Mouse (Mus musculus) heart, embryonic 10.5 days (tissue): Measurements from ENCODE around the gene Gja4. TPM values are rescaled to one million over a fixed set of nuclear protein-coding genes. Genes with fewer than 3 reads are reported as not detected.

ENCODE experiments used
- DNase-seq: peaks from one replicate; pipeline ENCODE4 v3.0.0-alpha.2; 2017; ENCODE audit warnings: low spot score
- H3K27ac ChIP-seq: fragments of 300-500 bp; sonication (generic); 2 replicates; pipeline ENCODE4 v1.5.1; 2016; ENCODE audit warnings: mild to moderate bottlenecking
- H3K27me3 ChIP-seq: fragments of 300-500 bp; sonication (generic); 2 replicates; pipeline ENCODE4 v1.6.1; 2016; ENCODE audit warnings: mild to moderate bottlenecking; ENCODE audit not compliant: poor library complexity, insufficient read depth, severe bottlenecking
- H3K36me3 ChIP-seq: fragments of 300-500 bp; sonication (generic); 2 replicates; pipeline ENCODE4 v1.6.1; 2016; ENCODE audit warnings: mild to moderate bottlenecking, moderate library complexity
- H3K4me1 ChIP-seq: fragments of 300-500 bp; sonication (generic); 2 replicates; pipeline ENCODE4 v1.6.1; 2016; ENCODE audit warnings: mild to moderate bottlenecking
- H3K4me3 ChIP-seq: fragments of 300-500 bp; sonication (generic); 2 replicates; pipeline ENCODE4 v1.5.1; 2016; ENCODE audit warnings: mild to moderate bottlenecking, moderate library complexity
- H3K9me3 ChIP-seq: fragments of 300-500 bp; sonication (generic); 2 replicates; pipeline ENCODE4 v1.6.1; 2016; ENCODE audit warnings: mild to moderate bottlenecking, moderate library complexity
- WGBS: fragments of 180-500 bp; shearing (Covaris S2); methylation state at CpG from one replicate; pipeline ENCODE4 v1.1.7; 2016; 5-methylcytosine and 5-hydroxymethylcytosine counted together
- polyA plus RNA-seq: library from polyadenylated mRNA; unstranded; fragments of >200 nt; fragmentation: Nextera tagmentation; extraction: Ambion mirVana; gene quantifications from 2 replicates; pipeline ENCODE4 v1.2.1, GENCODE M21; 2016

Gja4 gene
- polyA plus RNA-seq = 32.7 and 48.8 TPM in 2 replicates

GRCm38 (mm10) chr4:127313861-127314260 lies at the start of gene Gja4:
Gene Gja4 (minus strand): TSS chr4:127314039.
- H3K27ac ChIP-seq = peak within 1 kb of the TSS; percentile 77
- no peaks in the 10 kb centered on the region for H3K9me3 ChIP-seq
- under 1% methylated on average over 24 of the region's 25 CpGs for WGBS
- peaks cover 60% of the 10 kb centered on the region for H3K27me3 ChIP-seq
- no peaks in the 10 kb centered on the region for H3K36me3 ChIP-seq
- H3K4me1 ChIP-seq = peaks cover 9% of the 10 kb centered on the region; the same call in 1 of the 2 replicates
- DNase-seq = peak; percentile 89
- H3K4me3 ChIP-seq = peak within 1 kb of the TSS; percentile 63

DNA sequence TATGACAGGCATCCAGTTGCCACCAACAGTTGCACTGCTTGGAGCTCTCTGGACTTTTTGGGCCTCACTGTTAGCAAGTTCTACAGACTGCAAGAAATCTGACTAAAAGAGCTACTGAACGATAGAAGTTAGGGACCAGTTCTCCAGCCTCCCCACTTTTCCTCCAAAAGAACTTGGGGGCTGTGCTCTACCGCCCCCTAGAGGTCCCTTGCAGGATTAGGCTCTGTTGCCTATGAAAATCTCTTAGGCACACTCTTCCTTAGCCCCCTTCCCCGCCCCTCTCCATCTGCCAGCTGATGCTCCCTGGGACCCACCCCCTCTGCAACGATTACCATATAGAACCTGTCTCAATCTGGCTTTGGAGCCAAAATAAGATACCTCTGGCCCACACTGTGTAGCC lies 49.5 kb upstream of the Gja4 start:
- 59% methylated on average over 4 of the region's 4 CpGs for WGBS

DNA sequence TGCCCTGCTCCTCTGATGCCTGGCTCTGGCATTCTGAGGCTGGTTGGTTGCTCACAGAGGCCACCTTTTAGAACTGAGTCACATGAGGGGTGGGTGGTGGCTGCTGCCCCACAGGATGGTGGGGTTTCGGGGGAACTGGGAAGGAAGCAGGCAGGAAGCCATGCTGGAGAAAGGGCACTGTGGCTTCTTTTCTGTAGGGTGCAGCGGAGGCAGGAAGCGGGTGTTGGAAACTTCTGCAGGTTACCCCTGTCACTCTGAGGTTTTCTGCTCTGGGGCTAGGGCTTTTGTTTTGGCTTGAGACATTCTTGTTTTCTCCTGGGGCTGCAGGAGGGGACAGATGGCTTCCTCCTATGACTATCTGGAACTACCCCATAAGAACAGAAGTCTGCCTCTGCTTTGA lies 48.7 kb upstream of the Gja4 start:
- WGBS = 70% methylated on average over 3 of the region's 3 CpGs

More for the DNA sequence above, 49.5 kb upstream of the Gja4 start:
- Histone ChIP-seq H3K27me3 (peaks cover 17% of the 10 kb centered on the region), H3K4me1 (peaks cover 43% of the 10 kb centered on the region), H3K9me3 (no peaks in the 10 kb centered on the region), H3K36me3 (no peaks in the 10 kb centered on the region), H3K27ac (no peak overlapping the region), H3K4me3 (no peak overlapping the region)
- DNase-seq = no peak

GRCm38 (mm10) chr4:127358018-127358417 lies 44.2 kb upstream of the Gja4 start, which contains the start of gene Gjb5:
Gene Gjb5 (minus strand): TSS chr4:127358181.
- Histone ChIP-seq H3K27me3 (peaks cover 30% of the 10 kb centered on the region), H3K36me3 (no peaks in the 10 kb centered on the region), H3K4me3 (no peak within 1 kb of the TSS), H3K27ac (no peak within 1 kb of the TSS), H3K9me3 (no peaks in the 10 kb centered on the region), H3K4me1 (peaks cover 48% of the 10 kb centered on the region)
- WGBS = 14% methylated on average over 5 of the region's 5 CpGs
- no peak for DNase-seq

More for the DNA sequence above, 48.7 kb upstream of the Gja4 start:
- no peak for DNase-seq
- Histone ChIP-seq H3K4me1 (peaks cover 47% of the 10 kb centered on the region), H3K27me3 (peaks cover 25% of the 10 kb centered on the region), H3K27ac (no peak overlapping the region), H3K36me3 (no peaks in the 10 kb centered on the region), H3K9me3 (no peaks in the 10 kb centered on the region), H3K4me3 (no peak overlapping the region)

DNA sequence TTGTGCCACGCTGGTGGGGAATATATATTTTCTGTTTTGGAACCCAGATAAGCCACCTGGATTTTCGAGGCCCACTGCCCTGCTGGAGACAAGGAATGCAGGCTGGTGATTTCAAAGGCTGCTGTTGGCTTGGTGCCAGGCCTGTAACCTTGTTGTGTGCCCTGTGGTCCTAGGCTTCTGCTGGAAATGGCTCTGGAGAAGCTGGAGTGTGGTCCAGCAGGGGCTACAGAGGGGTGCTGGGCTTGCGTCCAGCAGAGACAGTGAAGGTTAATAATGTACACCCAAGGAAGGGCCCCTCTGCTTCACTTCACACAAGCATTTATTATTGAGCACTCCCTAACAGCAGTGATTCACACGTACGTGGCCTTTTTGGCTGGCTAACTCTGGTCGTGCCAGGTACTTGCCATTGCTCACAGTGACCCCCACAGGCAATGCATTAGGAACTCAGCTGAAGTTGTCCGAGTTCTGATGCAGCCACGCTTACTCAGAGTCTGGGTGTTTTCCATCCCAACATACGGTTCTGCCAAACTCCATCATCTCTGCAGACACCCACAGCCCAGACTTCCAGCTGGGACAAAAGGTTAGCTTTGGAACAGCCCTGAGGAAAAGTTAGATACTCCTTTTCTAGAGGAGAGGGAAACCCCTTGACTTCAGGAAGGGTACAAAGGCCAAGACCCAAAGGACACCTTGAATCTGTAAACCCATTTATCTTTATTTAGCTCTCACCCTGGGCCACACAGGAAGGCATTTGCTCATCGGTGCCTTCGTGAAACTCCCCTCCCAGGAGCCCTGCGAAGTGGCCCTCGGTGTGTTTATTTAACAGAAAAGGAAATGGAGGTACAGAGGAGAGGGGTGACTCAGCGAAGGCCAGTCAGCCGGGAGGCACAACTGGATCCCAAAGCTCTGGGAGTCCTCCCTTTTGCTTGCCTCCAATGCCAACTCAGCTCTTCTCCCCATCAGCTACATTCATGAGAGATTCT lies 41.0 kb upstream of the Gja4 start:
- Histone ChIP-seq H3K36me3 (no peaks in the 10 kb centered on the region), H3K27me3 (peaks cover 27% of the 10 kb centered on the region), H3K4me3 (no peak overlapping the region), H3K4me1 (peaks cover 44% of the 10 kb centered on the region), H3K27ac (peak overlapping the region; percentile 30; the same call in 1 of the 2 replicates), H3K9me3 (no peaks in the 10 kb centered on the region)
- no peak for DNase-seq
- 61% methylated on average over 15 of the region's 15 CpGs for WGBS

DNA sequence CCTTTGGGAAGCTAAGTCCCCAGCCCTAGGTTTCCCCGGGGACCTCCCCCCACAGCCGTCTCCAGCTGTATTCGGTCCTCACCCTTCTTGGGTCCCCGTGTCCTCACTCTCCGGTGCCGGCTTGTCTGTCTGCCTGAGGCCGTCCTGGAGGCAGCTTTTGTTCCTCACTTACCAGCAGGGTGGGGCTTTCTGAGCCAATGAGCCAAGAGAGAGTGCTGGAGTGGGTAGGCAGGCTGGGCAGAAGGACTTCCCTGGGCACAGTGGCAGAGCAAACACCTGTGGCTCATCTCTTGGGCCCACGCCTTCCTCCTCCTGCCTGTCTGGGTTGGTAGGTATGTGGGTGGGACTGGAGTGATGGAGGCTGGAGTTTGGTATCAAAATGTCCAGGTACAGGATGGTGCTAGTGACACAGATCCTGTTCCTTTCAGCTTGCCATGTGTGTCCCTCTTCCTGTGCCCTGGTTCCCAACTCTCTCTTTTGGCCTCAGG lies 40.2 kb upstream of the Gja4 start, which contains the start of gene Gjb4:
Gjb4 (minus strand) TSS at position 131 of the 488 bp plus-strand sequence.
- 60% methylated on average over 8 of the region's 8 CpGs for WGBS
- Histone ChIP-seq H3K4me1 (peaks cover 37% of the 10 kb centered on the region), H3K4me3 (no peak within 1 kb of the TSS), H3K27ac (peak within 1 kb of the TSS; percentile 30), H3K9me3 (no peaks in the 10 kb centered on the region), H3K27me3 (peaks cover 19% of the 10 kb centered on the region; the same call in 1 of the 2 replicates), H3K36me3 (no peaks in the 10 kb centered on the region)
- DNase-seq = no peak

- DNase-seq = no peak
- H3K4me3 ChIP-seq = no peak overlapping the region
- H3K4me1 ChIP-seq = peaks cover 27% of the 10 kb centered on the region
- H3K27me3 ChIP-seq = peaks cover 5% of the 10 kb centered on the region; the same call in 1 of the 2 replicates
- WGBS = 57% methylated on average over 1 of the region's 1 CpGs
- no peak overlapping the region for H3K27ac ChIP-seq
- no peaks in the 10 kb centered on the region for H3K9me3 ChIP-seq
- no peaks in the 10 kb centered on the region for H3K36me3 ChIP-seq
Observed at GRCm38 (mm10) chr4:127352594-127352993, 38.8 kb upstream of the Gja4 start.

- no peak overlapping the region for H3K4me3 ChIP-seq
- H3K9me3 ChIP-seq = no peaks in the 10 kb centered on the region
- H3K36me3 ChIP-seq = no peaks in the 10 kb centered on the region
- no peak for DNase-seq
- no peak overlapping the region for H3K27ac ChIP-seq
- WGBS = 58% methylated on average over 4 of the region's 4 CpGs
- no peaks in the 10 kb centered on the region for H3K27me3 ChIP-seq
- peaks cover 14% of the 10 kb centered on the region for H3K4me1 ChIP-seq
Observed at GRCm38 (mm10) chr4:127349560-127350300, 35.9 kb upstream of the Gja4 start.

DNA sequence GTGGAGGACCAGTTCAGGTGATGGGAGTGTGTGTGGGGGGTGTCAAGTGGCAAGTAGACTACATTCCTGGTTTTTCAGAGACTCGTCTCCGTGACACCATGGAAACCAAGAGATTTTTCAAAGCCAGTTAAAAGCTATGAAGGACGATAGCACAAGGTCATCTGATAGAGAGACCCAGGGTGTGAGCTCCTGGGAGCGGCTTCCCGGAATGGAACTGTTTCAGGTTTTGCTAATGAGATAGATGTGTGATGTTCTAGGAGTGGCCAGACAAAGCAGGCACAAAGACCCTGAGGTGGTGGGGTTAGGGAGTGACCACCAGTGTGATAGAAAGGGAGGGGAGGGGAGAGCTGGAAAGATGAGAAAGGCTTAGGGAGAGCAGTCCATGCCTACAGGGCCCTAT lies 31.2 kb upstream of the Gja4 start:
- no peaks in the 10 kb centered on the region for H3K4me1 ChIP-seq
- 78% methylated on average over 5 of the region's 5 CpGs for WGBS
- no peaks in the 10 kb centered on the region for H3K36me3 ChIP-seq
- H3K9me3 ChIP-seq = no peaks in the 10 kb centered on the region
- H3K27ac ChIP-seq = no peak overlapping the region
- DNase-seq = no peak
- 0 out of 2 replicates have a peak, but pooled peaks cover 13% of the 10 kb centered on the region for H3K27me3 ChIP-seq
- no peak overlapping the region for H3K4me3 ChIP-seq

GRCm38 (mm10) chr4:127341372-127341771 lies 27.5 kb upstream of the Gja4 start:
- Histone ChIP-seq H3K4me1 (no peaks in the 10 kb centered on the region), H3K36me3 (no peaks in the 10 kb centered on the region), H3K4me3 (no peak overlapping the region), H3K27ac (no peak overlapping the region), H3K9me3 (no peaks in the 10 kb centered on the region), H3K27me3 (0 out of 2 replicates have a peak, but pooled peaks cover 13% of the 10 kb centered on the region)
- no peak for DNase-seq
- WGBS = 53% methylated on average over 6 of the region's 6 CpGs

DNA sequence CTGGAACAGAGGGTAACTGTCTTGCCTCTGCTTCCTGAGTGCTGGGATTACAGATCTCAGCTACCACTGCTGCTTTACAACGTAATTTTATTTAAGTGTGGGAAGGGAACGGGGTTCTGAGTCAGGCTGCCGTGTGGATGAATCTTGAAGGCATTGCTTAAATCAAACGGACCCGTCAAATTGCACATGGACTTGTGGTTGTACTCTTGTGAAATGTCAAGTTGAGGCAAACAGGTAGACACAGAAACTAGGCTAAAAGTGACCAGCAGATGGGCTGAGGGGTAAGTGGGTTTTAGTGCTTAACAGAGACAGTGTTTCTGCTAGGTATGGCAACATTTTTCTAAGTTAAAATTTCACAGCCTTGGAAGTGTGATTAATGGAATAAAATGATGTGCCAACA lies 23.8 kb upstream of the Gja4 start:
- no peak overlapping the region for H3K27ac ChIP-seq
- DNase-seq = no peak
- no peak overlapping the region for H3K4me3 ChIP-seq
- WGBS = 86% methylated on average over 5 of the region's 5 CpGs
- no peaks in the 10 kb centered on the region for H3K36me3 ChIP-seq
- H3K27me3 ChIP-seq = peaks cover 28% of the 10 kb centered on the region
- no peaks in the 10 kb centered on the region for H3K9me3 ChIP-seq
- peaks cover 5% of the 10 kb centered on the region for H3K4me1 ChIP-seq

DNA sequence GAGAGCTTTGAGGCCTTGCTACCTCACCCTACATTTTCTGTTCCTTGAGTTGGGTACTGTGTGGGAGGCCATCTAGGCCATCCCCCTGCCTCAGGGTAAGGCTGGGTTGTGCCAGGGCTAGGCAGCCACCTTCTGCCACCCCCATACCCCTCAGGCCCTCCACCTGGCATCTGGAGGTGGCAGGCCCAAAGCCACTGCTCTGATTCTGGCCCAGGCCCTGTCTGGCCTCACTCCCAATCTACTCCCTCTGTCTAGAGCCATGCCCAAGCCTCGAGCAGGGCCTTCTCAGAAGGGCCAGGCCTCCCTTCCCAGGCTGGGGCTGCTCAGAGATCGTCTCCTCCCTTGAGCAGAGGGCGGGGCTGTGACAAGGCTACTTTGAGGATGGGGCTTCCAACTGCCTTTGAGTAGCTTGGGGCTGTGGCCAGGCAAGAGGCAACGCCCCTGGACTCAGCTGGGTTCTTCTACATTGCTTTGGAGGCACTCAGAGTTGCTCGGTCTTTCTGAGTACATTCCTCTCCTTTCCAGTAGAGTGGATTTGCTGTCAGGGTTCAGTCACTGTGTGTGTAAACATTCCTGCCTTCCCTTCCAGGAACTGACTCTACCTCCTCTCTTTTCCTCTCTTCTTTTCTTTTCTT lies 21.1 kb upstream of the Gja4 start:
- Histone ChIP-seq H3K4me3 (no peak overlapping the region), H3K4me1 (peaks cover 17% of the 10 kb centered on the region), H3K36me3 (no peaks in the 10 kb centered on the region), H3K27ac (peak overlapping the region; percentile 59; the same call in 1 of the 2 replicates), H3K9me3 (no peaks in the 10 kb centered on the region), H3K27me3 (peaks cover 43% of the 10 kb centered on the region)
- DNase-seq = no peak
- WGBS = 27% methylated on average over 5 of the region's 5 CpGs
